Mouse (Mus musculus) fat pad, adult 2 months (tissue): ENCODE measurements around the gene Bad.

ENCODE experiments used
- DNase-seq: peaks from one replicate; pipeline ENCODE4 v3.0.0-alpha.2; 2011; ENCODE audit warnings: low read depth, low spot score; ENCODE audit errors: extremely low read depth

Bad gene

DNA sequence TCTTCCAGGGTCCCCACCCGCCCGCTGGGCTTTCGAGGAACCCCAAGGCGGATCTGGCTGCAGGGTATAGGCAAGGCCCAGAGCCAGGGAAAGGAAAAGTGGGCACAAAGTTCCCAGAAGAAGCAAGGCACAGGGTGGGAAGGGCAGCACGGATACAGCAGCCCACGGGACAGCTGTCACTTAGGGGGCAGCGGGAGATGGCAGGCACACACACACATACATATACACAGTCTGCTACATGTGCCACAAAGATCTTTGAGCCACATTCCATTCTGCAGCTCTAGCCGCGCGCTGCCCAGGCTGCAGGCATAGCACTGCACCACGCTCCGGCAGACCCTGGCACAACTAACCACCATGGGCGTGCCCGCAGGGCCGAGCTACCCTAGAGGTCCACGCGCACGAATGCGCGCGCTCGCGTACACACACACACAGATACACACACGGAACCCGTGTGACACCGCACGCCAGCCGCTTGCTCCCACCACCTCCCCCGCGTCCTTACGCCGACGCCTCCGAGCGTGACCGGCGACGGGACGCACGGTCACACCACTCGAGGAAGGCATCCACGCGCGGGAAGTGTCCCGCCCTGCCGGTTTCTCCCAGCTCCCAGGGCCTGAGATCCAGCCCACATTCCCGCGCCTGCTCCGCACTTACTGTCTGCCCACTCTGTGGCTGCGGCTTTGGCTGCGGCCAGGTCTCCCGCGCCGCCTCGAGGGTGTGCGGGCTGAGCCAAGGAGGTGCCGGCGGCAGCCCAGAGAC, 8.0 kb upstream of the Bad start:
- DNase-seq = no peak

- no peak for DNase-seq
Measured at GRCm38 (mm10) chr19:6934195-6934977, 7.3 kb upstream of the Bad start, which contains the start of gene Kcnk4. Gene Kcnk4 (minus strand): TSS chr19:6934515.

DNA sequence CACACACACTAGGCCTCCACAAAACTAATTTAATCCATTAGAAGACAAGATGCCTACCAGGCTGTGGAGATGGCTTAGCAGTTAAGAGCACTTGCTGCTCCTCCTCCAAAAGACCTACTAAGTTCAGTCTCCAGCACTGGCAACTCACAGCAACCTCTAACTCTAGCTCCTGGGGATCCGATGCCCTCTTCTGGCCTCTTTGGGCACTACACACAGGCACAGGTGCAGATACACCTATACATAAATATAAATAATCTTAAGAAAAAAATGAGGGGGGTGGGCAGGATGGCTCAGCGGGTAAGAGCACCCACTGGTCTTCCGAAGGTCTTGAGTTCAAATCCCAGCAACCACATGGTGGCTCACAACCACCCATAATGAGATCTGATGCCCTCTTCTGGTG, 5.4 kb upstream of the Bad start:
- DNase-seq = no peak

DNA sequence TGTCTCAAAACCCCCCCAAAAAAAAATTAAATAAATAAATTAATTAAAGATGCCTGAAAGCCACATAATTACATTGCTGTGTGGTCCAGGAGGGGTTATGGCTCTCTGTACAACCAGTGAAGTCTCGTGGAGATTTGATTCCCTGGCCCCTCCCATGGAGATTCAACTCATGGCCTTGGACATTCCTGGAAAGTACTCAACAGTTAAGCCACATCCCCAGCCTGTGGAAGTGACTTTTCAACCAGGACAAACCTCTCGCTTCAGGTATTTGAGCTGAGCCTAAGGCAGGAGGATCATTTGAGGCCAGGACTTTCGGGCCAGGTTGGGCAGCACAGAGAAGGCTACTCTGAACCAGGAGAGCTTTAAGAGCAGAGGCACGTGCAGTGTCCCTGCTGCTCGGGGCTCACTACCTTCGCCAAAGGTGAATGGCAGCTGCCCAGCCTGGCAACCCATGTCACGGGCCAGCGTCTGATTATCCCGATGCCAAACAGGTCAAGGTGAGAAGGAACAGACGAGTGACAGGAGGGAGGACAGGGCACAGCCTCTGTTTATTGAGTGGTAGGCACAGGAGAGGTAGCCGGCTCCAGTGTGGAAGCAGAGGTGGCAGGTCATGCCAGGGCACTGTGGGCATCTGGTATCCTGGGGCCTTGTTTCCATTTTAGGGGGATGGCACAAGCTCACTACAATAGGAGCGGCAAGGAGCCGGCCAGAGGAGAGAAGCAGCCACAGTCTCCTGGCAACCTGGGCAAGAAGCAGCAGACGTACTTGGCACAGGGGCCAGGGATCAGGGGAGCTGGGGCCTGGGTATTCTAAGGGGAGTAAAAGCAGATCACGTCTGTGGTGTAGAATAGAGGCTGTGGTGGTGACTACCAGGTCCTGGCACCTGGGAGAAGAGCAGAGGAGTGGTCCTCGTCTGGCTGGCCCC, 3.9 kb upstream of the Bad start:
- DNase-seq = no peak

DNA sequence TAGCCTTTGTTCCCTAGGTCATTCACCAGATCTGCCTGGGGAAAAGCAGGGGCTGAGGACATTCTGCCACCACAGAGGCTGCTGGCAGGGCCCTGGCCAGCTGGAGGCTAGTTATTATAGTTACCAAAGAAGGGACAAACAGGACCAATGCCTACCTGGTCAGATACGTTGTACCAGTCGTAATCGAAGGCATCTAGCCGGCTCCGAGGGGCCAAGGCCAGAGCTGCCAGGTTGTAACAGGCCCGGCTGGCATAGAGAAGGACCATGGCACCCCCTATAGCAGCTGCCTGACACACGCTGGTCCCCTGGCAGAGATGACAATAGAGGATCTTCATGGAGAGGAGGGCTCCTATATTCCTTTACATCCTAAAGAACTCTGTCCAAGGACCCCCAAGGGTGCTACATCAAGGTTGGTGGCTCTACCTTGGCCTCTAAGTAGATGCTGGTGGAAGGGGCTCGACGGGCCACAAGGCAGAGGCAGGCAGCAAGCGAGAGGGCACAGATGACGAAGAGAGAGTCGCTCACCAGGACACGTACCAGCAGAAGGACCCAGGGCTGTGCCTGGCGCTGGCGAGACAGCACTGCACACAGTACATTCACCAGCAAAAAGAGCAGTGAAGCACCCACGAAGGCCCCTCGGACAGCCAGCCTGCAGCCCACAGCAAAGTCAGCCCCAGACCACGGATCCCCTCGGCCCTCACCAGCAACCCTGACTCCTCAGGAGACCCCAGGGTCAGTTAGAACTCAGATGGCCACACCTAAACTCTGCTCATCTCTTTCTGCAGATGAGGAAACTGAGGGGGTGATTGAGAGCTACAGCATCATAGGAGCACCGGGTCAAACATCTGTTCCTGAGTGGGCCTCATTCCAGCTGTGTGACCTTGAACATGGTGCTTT, 2.3 kb upstream of the Bad start:
- no peak for DNase-seq

- no peak for DNase-seq
Measured at GRCm38 (mm10) chr19:6940396-6941351, 987 bp upstream of the Bad start.

DNA sequence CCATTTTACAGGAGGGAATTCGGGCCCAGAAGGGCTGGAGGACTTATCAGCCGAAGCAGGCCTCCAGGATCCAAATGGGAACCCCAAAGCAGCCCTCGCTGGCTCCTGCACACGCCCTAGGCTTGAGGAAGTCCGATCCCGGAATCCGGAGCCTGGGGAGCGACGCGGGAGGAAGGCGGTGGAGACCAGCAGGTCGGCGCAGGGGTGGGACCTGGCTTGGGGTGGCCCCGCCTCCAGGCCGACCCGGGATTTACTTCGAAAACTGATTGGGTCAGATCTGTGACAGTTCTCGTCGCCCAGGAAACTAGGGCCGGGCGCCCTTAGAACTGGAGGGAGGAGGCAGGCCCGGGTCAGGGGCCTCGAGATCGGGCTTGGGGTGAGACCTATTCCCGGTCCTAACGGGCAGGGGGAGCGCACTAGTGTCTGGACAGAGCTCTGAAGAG, 609 bp downstream of the Bad start, which contains the start of gene Gpr137:
Gene Gpr137, minus strand, starts transcription at position 232 of the 443 bp plus-strand sequence.
- no peak for DNase-seq

DNA sequence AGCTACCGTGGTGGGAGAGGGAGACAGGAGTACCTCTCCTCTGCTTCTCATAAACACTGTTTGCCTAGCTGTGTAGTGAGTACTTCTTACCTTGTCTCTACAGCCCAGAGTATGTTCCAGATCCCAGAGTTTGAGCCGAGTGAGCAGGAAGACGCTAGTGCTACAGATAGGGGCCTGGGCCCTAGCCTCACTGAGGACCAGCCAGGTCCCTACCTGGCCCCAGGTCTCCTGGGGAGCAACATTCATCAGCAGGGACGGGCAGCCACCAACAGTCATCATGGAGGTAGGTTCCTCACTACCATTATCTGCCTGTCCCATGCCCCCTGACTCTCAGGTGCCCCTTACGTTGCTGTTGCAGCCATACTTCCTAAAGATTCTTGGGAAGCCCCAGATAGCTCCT, 1.1 kb downstream of the Bad start:
- no peak for DNase-seq

- DNase-seq = no peak
Measured at GRCm38 (mm10) chr19:6943709-6944108, 2.0 kb downstream of the Bad start.

DNA sequence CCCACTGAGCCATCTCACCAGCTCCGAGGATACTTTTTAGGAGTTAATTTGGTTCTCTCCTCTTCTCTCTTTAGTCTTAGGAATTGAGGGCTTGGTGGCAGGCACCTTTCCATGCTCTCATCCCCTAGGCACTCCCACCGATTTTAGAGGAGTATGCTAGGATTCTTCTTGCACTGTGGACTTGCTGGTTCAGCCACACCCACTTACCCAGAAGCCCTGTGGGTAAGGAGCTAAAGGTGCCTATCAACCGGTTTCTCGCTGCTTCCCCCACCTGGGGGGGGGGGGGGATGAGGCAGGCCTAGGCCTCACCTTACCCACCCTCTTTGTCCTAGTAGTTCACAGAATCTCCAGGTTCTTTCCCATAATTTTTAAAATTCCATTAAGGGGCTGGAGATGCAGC, 6.1 kb downstream of the Bad start:
- no peak for DNase-seq

DNA sequence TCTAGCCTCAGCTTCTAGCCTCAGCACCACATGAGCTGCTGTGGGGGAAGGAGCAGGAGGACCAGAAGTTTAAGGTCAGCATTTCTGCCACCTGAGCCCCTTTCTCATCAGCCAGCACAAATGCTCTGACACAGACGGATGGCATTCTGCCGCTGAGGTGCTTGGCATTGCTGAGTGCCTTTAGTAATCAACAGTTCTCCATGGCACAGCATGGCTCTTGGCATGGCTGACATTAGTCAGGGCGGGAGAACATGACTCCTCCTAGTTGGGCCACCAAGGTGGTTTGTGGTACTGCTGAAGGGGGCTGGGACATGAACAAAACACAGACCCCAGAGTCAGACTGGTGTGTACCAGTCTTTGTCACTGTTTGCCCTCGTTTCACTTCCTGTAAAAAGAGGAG, 6.5 kb downstream of the Bad start:
- DNase-seq = no peak

DNA sequence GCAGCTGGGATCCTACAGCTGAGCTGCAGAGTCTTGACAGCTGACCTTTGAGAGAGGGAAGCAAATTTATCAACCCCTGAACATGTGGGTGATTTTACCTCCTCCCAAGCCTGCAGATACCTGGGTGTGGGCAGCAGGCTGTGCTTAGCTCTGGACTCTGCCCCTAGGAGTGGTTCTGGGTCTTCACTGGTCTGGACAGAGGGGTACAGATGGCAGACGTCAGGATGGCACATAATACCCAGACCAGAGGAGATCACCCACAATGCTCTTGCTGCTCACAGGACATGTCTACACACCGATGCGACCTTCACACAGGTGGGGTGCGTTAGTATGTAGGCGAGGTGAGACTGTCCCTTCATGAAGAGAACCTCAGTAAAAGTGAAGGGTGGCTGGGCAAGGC, 7.9 kb downstream of the Bad start:
- no peak for DNase-seq

DNA sequence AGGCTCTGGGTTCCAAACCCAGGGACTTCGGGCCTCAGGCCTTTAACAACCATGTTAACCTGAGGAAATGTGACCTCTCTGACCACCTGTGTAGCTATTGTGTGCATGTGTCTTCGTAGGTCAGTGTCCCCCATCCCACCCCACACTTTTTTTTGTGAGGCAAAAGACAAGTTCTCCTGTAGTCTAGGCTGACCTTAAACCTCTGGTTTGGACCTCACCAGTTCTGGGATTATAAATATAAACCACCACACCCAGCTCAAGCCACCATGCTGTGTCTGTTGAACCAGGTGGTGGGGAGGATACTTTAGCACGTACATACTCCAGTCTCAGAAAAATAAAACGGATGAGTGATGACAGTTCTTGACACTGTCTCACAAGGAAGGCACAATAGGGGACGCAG, 8.3 kb downstream of the Bad start:
- DNase-seq = no peak

- no peak for DNase-seq
Measured at GRCm38 (mm10) chr19:6950613-6951153, 9.0 kb downstream of the Bad start.

GRCm38 (mm10) chr19:6951381-6951968, 9.8 kb downstream of the Bad start:
- peak; percentile 68 for DNase-seq

- peak; percentile 66 for DNase-seq
Measured at GRCm38 (mm10) chr19:6951994-6952711, 10.5 kb downstream of the Bad start.

- no peak for DNase-seq
Measured at GRCm38 (mm10) chr19:6952712-6953037, 11.0 kb downstream of the Bad start.

DNA sequence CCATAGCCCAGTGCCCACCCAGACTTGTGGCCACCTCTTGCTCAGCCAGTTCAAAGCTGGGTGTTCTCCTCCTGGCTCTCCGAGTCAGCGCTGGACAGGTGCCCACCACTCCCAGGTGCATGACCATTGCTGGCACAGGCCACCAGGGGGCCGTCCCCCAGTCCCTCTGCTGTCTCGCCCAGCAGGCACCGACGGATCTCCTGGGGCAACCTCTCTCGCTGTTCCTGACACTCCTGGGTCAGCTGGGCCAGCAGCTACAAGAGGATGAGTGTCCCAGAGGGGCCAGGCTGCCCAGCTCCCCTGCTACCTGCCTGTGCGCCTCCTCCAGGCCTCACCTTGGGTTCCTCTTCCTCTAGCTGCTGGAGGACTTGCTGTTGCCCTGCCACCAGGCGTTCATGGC, 12.4 kb downstream of the Bad start:
- no peak for DNase-seq
